Mouse (Mus musculus) cerebellum, adult 11-12 months (tissue): ENCODE data around the gene Trp53inp2.

Experiments
- DNase-seq: peaks from one replicate; pipeline ENCODE4 v3.0.0; 2022

Trp53inp2 gene

GRCm38 (mm10) chr2:155385731-155386533, 5.1 kb downstream of the Trp53inp2 start:
- peak; percentile 51 for DNase-seq

GRCm38 (mm10) chr2:155386534-155386899, 5.7 kb downstream of the Trp53inp2 start:
- DNase-seq, result peak; percentile 33

GRCm38 (mm10) chr2:155387052-155387451, 6.2 kb downstream of the Trp53inp2 start:
- no peak for DNase-seq

GRCm38 (mm10) chr2:155388573-155388972, 7.7 kb downstream of the Trp53inp2 start:
- DNase-seq, result peak; percentile 37

- DNase-seq, result no peak
These were observed 13.7 kb downstream of the Trp53inp2 start for GRCm38 (mm10) chr2:155394586-155394985.

- DNase-seq, result peak; percentile 42
These were observed 19.4 kb downstream of the Trp53inp2 start for GRCm38 (mm10) chr2:155400276-155400675.

- no peak for DNase-seq
These were observed 21.1 kb downstream of the Trp53inp2 start for GRCm38 (mm10) chr2:155401926-155402325.

GRCm38 (mm10) chr2:155404635-155405034, 23.8 kb downstream of the Trp53inp2 start:
- no peak for DNase-seq

- peak; percentile 16 for DNase-seq
These were observed 40.1 kb downstream of the Trp53inp2 start for GRCm38 (mm10) chr2:155420911-155421310.

- no peak for DNase-seq
These were observed 55.6 kb downstream of the Trp53inp2 start for GRCm38 (mm10) chr2:155436445-155436844.
